Mouse (Mus musculus): ENCODE measurements around the gene Slc39a9.

Gene Slc39a9

DNA sequence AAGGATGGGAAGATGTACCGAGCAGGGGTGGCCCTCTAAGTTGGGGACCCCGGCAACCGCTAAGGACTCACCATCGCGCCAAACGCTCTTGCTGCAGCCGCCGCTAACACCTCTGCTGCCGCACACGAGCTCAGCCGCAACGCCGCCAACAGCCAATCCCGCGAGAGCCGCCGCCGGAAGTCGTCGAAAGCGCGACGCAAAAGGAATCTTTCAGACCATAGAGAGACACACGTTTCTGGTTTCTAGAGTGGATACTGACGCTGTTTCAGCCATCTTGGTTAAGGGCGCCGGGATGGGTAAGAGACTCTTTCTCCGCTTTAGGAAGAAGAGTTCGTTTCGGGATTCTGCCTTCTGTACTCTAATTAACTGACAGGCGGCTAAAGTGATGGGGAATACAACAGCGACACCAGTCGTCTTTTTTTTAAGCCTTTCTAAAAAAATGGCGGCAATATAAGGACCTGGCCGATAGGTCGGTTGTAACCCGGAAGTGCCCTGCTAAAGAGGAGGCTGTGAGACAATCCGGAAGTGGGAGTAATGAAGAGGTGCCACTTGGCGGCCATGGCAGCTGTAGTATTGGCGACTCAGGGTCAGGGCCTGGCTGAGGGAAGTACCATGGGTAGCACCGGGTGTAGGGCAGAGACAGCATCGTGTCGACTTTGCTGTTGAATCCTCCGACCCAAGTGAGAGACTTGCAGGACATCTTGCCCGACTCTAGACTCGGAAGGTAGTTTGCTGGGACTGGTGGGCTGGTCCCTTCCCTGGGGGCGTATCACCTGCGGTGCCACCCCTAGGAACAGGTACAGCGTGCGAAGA lies at the start of gene Slc39a9, which contains the start of gene Erh:
Gene Slc39a9 (plus strand): TSS at position 191 of the 813 bp plus-strand sequence.
Gene Erh (minus strand): TSS at position 649 of the 813 bp plus-strand sequence.
- peak; percentile 95 for DNase-seq (ENCODE audit: low spot score)

DNA sequence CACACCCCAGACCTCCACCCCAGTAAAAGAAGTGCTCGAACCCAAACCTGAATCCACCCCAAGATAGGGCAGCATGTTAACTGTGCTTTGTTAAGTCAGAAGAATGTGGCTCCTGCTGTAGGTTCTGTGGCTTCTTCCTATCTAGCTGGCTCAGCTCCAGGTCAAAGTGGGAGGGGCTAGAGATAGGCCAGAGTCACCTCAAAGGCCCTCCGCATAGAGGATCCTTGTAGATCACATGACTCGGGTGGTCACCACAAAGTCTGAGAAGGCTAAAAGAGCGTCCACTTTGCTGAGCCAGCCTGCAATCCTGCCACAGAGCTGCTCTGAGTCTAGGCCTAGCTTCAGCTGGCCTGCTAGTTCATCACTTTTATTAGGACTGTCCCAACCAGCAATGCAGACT lies 49.5 kb upstream of the Slc39a9 start:
- no peak for DNase-seq (ENCODE audit: low spot score)

DNA sequence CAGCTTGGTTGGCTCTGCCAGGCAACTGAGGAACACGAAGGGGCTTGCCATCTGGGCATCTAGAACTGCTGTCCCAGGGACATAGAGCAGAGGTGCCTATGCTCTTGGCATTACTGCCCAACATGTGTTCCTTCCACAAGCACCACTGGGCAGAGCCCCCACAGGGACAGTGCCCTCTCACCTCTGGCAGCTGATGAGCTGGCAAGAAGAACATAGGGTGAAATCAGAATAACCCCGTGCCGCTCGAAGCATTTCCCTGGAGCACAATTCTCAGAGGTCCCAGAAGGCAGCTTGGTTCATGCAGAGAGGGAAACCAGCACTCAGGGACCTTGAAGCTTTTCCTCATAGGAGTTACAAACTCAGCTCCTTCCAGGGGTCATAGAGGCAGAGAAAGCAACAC lies 48.9 kb upstream of the Slc39a9 start:
- DNase-seq (ENCODE audit: low spot score) = no peak

DNA sequence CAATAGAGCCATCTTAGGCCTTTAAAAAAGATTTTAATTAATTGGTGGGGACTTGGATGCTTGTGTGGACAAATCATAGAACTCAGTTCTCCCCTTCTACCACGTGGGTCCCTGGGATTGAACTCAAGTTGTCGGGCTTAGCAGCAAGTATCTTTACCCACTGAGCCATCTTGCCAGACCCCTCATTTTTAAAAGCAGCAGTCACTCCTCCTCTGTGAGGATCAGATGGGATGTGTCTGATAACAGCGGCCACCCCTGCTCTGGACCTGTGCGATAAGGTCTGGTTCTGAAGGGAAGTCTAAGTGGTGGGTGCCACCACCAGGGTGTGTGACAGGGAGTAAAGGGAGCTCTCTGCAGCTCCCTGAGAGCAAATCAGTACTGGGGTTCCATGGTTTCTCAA lies 48.1 kb upstream of the Slc39a9 start:
- no peak for DNase-seq (ENCODE audit: low spot score)

DNA sequence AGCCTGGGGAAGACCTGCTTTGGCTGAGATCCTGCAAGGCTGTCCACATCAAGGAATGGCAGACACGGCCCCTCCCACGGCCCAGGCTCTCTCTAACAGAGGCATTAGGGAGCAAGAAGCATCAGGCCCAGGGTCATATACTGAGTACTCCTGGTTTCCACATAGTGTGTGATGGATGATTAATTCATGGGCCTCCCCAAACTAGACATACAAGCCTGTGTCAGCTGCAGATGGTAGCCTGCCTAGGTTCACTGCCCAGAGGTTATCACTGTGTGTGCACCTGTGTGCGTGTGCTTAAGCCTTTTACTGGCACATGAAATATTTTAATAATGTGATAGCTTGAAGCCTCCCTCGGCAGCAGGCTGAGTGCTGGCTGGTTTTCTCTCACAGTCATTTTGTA lies 47.7 kb upstream of the Slc39a9 start:
- no peak for DNase-seq (ENCODE audit: low spot score)

DNA sequence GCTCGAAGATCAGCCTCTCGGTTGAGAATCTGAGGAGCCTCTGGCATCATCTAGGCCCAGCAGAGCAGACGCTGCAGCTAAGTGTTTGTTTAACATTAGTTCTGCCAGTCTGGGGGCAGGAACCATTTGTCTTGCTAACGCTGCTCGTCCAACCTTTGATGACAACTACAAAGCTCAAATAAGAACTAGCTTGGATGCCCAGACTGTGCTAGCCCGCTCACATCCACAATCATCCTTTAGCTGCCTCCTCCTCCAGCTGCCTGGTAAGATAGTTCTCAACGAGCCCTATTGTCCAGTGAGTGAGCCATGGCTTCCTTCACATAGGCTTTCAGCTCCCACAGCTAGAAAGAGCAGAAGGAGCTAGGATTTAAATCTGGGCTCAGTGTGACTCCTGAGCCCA lies 45.4 kb upstream of the Slc39a9 start:
- DNase-seq (ENCODE audit: low spot score) = no peak

DNA sequence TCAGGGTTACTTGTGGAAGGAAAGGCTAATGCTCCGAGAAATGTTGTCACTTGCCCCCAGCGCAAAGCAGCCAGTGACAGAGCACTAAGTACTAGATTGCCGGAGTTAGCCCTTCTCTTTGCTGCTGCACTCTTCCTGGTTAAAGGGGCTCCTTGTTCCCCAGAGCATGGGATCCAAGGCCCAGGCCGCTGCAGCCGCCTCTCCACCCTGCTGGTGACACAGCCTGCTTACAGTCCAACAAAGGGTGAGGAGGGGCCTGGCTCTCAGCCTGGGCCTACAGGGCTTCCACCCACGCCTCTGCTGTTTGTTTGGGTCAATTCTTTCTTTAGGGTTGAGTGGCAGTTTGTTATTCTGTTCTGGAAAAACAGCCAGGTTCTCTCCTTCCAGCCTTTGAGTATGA lies 44.9 kb upstream of the Slc39a9 start:
- DNase-seq (ENCODE audit: low spot score) = peak; percentile 34

DNA sequence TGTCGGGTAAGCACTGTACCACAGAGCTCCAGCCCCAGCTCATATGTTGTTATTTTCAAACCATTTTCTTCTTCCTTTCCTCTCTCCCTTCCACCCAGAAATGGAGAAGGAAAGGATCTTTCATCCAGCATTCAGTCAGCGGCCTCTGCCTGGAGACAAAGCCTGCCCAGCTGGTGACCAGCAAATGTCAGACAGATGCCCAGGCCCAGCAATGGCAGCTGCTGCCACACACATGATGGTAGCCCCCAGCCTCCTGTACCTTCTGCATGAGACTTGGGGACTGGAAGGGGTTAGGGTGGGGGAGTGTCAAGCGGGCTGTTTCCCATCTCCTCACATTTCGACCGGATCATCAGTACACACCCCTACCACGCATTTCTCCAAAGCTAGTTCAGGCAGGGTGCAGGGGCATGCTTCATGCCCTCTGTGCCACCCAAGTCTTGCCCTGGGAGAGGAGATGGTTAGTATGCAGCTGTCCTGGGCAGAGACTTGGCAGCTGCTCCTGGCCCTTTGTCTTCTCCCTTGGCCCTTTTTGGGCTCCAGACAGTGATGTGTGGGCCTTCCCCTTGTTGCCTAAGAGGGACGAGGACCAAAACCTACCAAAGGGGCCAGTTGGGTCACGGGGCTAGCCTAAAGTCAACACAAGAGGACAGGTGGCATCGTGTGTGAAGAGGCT lies 42.0 kb upstream of the Slc39a9 start:
- no peak for DNase-seq (ENCODE audit: low spot score)

DNA sequence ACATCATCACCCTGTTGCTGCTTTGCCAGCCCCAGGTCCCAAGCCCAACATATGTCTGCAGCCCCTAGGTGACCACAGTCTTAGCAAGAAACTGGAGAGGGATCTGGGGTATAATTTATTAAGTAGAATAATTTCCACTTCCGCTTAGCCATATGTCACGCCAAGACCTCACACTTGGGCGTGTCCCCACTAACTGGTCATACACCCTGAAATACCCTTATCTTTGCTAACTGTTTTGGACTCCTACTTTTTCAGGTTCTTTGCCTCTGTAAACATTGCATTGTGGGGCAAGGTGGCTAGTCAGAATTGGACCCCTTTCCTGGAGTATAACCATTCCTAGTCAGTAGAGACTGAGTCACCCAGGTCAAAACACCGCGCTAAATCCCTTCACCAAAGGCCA lies 41.3 kb upstream of the Slc39a9 start:
- DNase-seq (ENCODE audit: low spot score) = no peak

DNA sequence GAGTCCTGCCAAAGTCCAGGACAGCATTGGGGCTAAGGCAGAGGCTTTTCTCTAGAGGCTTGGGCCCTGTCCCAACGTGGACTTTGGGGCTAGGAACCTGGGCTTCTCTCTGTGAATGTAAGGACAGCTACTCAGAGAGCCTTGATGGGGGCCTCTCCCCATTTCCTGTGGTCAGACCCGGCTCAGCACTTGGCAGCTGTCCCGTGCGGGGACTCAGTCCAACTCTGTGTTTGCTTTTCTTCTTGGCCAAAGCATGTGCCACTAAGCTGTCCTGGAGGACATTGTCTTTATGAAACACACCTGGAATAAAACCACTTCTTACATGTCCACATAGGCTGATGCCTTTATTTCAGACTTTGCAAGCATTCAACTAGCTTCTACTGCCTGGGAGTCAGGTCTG lies 40.1 kb upstream of the Slc39a9 start:
- peak; percentile 78 for DNase-seq (ENCODE audit: low spot score)

DNA sequence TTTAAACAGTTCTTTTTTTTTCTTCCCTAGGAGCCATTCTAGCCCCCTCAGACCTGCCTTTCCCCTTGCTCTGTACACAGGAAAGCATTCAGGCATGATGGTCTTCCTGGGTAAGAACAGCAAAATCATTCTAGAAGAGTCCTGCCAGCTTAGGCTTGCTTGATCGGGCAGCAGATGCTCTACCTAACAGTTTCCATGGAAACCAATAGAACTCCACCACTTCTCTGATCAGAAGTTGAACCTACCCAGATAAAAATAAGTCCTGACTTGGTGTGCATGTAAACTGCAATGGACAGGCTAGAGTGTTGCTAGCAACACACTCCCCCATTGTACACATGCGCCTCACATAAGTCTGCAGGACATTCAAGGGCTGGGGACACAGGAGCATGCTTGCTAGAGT lies 39.5 kb upstream of the Slc39a9 start:
- DNase-seq (ENCODE audit: low spot score) = no peak

DNA sequence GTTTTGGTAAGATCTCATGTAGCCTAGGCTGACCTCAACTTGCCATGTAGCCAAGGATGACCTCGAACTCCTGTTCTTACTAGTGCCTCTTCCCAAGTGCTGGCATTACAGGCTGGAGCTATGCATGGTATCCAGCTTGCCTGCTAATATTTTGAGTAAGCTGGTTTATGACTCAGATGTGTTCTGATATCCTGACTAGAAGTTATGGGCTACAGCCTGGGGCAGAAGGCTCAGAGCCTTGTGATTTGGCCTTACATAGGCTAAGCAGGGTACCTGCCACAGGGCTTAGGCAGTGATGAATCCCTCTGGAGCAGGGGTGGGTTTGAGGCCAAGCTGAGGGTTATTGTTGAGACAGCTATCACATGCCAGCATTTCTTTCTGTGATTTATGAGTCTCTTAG lies 35.1 kb upstream of the Slc39a9 start:
- DNase-seq (ENCODE audit: low spot score) = no peak

DNA sequence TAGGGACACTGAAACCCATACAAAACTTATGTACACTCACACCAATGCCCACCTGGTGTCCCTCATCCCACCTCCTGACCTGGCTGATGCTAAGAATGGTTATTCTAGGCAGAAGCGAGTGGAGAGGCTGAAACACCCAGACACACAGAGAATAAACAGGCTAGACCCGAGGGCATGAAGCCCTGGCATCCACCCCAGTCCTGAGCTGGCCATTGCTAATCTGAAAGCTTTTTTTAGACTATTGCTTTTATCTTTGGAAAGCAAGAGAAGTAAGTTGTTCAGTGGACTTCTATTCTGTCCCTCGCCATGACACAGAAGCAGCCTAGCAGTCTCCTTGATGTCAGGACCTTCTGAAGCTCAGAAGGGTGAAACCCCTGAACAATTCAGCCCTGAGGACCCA lies 33.8 kb upstream of the Slc39a9 start:
- no peak for DNase-seq (ENCODE audit: low spot score)

DNA sequence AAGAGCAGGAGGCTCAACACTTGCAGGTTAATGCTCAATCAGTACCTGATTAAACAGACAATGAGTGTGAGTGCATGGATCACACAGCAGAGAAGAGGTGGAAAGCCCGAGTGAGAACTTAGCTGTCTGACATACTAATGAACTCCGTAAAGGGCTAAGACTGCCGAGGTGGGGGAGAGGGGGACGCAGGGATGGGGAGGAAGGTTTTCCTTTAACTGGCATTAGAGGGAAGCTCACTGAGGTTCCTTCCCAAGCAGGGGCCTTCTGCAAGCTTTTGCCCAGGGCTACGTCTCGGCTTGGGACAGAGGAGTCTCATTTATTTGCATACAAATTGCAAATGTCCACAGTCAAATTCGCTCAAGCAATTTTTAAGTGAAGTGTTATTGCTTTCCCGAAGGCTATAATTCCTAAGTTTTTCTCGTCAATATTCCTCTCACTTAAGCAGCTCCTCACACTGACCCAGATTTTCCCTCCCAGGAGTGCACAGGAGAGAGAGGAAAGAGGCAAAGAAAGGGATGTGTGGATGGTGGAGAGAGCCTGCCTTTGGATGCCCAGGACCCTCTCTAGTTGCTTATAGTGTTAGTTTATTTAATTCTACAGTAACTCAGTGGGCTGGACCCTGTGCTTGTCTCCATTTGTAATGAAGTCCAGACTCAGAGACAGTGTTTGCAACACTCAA lies 31.4 kb upstream of the Slc39a9 start:
- DNase-seq (ENCODE audit: low spot score) = no peak

DNA sequence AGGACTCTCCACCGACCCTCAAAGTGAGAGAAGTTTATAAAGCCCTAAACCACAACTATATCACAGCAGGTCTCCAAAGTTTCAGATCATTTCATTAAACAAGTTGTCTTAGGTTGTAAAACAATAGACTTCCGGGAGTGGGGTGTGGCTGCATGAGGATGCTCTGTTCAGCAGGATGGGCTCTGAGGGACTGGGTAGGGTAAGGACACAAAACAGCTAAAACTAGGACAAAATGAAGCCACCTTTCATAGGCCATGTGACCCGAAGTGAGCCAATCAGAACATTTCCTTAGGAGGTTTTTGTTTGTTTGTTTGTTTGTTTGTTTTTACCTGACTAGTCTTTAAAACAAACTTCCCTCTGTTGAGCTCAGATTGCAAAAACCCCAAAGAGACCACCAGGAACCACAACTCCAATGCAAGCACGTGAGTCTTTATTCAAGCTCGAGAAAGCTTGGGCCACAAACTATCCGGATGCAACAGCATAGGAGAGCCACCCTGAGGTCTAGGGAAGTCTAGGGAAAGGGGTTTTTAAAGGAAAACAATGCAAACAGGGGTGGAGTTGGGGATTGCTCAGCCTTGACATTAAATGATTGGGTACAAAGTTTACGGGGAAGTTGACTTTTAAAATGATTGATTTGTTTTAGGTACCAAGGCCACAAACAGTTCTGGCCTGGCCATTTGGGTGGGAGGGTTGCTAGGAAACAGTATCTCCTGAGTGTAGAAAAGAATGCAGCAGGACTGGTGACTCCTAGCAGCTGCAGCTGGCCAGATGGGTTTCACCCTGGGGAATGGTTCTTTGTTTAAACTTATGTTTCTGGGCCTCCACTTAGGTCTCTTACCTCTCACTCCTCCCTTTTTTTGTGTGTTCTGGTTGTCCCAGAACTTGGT lies 28.1 kb upstream of the Slc39a9 start:
- DNase-seq (ENCODE audit: low spot score) = no peak

DNA sequence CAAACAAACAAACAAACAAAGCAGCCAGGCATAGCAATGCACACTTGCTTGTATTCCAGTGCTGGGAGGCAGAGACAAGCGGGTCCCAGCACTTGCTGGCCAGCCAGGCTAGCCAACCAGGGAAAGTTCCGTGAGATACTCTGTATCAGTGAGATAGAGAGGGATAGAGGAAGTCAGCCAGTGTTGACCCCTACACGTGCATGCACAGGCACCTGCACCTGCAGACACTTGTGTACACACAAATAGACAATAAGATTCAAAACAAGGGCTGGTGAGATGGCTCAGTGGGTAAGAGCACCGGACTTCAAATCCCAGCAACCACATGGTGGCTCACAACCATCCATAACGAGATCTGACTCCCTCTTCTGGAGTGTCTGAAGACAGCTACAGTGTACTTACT lies 23.2 kb upstream of the Slc39a9 start:
- no peak for DNase-seq (ENCODE audit: low spot score)

DNA sequence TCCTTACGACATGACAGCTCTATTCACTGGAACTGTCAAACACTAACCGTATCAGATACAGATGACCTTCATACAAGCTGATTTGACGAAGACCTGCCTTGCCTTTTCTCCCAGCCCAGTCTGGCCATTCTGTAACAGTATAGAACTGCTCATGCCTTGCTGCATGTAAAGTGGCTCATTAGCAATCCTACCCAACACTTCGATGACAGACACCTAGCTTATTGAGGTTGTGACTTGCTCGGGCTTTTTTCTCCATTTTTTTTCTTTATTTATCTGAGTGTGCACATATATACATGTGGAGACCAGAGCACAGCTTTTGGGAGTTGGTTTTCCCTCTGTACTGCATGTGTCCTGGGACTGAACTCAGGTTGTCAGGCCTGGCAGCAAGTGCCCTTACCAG lies 11.9 kb upstream of the Slc39a9 start:
- DNase-seq (ENCODE audit: low spot score) = no peak

DNA sequence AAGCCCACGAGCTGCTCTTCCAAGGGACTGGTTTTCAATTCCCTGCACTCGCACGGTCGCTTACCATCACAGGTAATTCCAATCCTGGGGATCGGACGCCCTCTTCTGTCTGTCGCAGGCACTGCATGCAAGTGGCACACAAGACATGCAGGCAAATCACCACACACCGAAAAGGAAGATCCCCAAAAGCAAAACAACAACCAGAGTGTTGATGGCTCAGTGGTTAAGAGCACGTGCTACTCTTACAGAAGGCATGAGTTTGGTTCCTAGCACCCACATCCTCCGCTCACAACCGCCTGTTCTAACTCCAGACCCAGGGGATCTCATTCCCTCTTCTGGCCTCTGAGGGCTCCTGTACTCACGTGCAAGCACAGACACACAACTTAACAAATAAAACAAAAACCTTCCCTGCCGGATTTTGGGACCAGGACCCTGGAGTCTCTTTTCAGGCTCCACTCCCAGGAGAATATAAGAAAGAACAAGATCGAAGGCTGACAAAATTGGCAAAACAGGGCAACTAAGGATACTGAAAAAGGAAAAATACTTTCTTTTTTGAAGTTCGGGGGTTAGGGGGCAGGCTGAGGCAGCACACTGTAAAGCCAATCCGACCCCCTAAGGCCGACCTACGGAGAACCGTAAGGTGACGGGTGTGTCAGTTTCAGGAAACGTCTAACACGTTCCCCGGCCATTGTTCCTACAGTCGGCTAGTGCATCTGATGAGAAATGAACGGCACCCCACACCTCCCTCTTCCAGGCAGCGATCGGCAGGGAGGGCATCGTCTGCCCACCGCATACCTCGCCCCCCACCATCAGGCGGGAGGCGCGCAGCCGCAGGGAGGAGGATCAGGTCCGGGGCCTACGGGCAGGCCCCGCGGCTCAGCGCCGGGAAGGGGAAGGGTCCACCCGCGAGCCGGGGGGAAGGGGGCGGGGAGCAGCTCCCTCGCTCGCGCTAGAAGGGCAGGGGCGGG lies 674 bp upstream of the Slc39a9 start:
- DNase-seq (ENCODE audit: low spot score) = peak; percentile 53

DNA sequence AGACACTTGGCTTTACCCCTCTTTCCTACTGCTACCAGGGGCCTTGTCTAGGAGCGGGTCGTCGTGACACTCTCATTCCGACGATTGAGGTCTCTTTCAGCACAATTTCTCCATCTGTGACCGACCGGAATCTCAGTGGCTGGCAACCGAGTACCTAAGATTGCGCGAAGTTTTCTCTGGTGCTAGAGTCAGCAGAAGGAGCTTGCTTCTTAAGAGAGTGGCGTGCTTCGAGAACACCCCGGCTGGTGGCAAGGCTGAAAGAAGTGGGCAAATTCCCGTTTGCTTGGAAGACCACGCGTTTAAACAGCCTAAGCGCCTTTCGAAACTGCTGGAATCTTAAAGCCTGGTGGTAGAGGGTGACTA lies 804 bp downstream of the Slc39a9 start:
- no peak for DNase-seq (ENCODE audit: low spot score)

DNA sequence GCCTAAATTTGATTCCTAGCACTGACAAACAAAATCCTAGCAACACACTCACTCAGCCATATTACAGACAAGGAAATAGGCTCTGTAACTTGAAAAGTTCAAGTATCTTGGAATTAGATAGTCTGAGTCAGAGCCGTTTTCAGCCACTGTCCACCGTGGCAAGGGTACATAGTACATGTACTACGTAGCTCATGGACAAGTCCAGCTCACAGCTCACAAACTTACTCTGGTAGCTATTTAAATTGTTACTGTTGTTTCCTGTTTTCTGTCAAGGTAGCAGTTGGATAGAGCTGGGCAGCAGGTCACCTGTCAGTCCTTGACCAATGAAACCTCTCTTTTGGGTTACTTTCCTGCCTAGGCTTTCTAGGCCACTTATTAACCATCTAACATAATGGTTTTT lies 2.7 kb downstream of the Slc39a9 start:
- no peak for DNase-seq (ENCODE audit: low spot score)

Data from lung, postnatal 25 days (tissue).